Mouse (Mus musculus) stomach, postnatal 0 days (tissue): Measurements from ENCODE around the gene Alkbh4. TPM values are rescaled to one million over a fixed set of nuclear protein-coding genes. Genes with fewer than 3 reads are reported as not detected.

Experiments used
- ATAC-seq: fragments of 200-750 bp; cut with Nextera tagmentation; 2 replicates; pipeline ENCODE4 v1.8.0; 2017; ENCODE audit not compliant: low FRiP score, low TSS enrichment
- DNase-seq: peaks from one replicate; pipeline ENCODE4 v3.0.0-alpha.2; 2016; ENCODE audit warnings: low spot score
- H3K27ac ChIP-seq: fragments of 300-500 bp; sonication (generic); replicated peaks from 2 replicates; pipeline ENCODE4 v1.5.1; 2014; ENCODE audit warnings: mild to moderate bottlenecking, control low read depth
- H3K27me3 ChIP-seq: fragments of 300-500 bp; sonication (generic); 2 replicates; pipeline ENCODE4 v1.6.1; 2014; ENCODE audit warnings: low read length; ENCODE audit not compliant: control insufficient read depth, insufficient read depth
- H3K36me3 ChIP-seq: fragments of 300-500 bp; sonication (generic); 2 replicates; pipeline ENCODE4 v1.6.1; 2014; ENCODE audit warnings: low read length, mixed read lengths; ENCODE audit not compliant: control insufficient read depth, insufficient read depth
- H3K4me1 ChIP-seq: fragments of 300-500 bp; sonication (generic); replicated peaks from 2 replicates; pipeline ENCODE4 v1.6.1; 2014; ENCODE audit warnings: antibody characterized with exemption; ENCODE audit not compliant: control insufficient read depth, insufficient read depth
- H3K4me2 ChIP-seq: fragments of 300-500 bp; sonication (generic); replicated peaks from 2 replicates; pipeline ENCODE4 v1.6.1; 2014; ENCODE audit warnings: low read depth, mild to moderate bottlenecking, control low read depth, moderate library complexity
- H3K4me3 ChIP-seq: fragments of 300-500 bp; sonication (generic); 2 replicates; pipeline ENCODE4 v1.5.1; 2014; ENCODE audit warnings: low read depth, low read length, control low read depth
- H3K9ac ChIP-seq: fragments of 300-500 bp; sonication (generic); 2 replicates; pipeline ENCODE4 v1.6.1; 2014; ENCODE audit warnings: mild to moderate bottlenecking, low read length, control low read depth, mixed read lengths
- H3K9me3 ChIP-seq: fragments of 300-500 bp; sonication (generic); 2 replicates; pipeline ENCODE4 v1.6.1; 2016; ENCODE audit warnings: low read length; ENCODE audit not compliant: control insufficient read depth
- CTCF ChIP-seq: IDR thresholded peaks from 2 replicates; pipeline ENCODE4 v1.5.1; 2016; ENCODE audit warnings: antibody characterized with exemption, low read depth, mild to moderate bottlenecking, moderate library complexity
- EP300 ChIP-seq: optimal IDR thresholded peaks from 2 replicates; pipeline ENCODE3; 2016; ENCODE audit warnings: antibody characterized with exemption
- WGBS: fragments of 180-500 bp; shearing (Covaris S2); extraction: QIAGEN DNeasy Blood & Tissue Kit; methylation state at CpG from one replicate; pipeline ENCODE4 v1.1.7; 2014; 5-methylcytosine and 5-hydroxymethylcytosine counted together
- polyA plus RNA-seq: library from polyadenylated mRNA; unstranded; fragments of >200 nt; fragmentation: Nextera tagmentation; extraction: Ambion mirVana; gene quantifications from 2 replicates; pipeline ENCODE4 v1.2.1, GENCODE M21; 2015

The Alkbh4 gene
- polyA plus RNA-seq, 1 experiment from 2014 or later = 9.4 TPM

DNA sequence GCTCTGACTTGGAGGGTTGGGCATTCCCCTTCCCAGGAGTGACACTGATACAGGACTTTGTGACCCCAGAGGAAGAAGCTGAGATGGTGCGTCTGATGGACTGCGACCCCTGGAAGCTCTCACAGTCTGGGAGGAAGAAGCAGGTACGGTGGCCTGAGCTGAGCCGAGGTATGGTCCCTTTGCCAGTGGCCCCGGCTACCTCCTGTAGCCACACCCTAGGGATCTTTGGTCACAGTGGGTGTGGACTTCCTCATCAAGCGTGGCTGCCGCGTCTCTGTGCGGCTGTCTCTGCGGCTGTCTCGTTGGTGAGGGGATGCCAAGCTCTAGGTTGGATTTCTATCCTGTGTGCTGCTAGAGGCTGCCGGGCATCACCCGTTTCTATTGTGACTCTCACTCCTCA lies 3.4 kb downstream of the Alkbh4 start:
- no peak overlapping the region for H3K9ac ChIP-seq
- H3K4me1 ChIP-seq = 0 out of 2 replicates have a peak, but pooled peaks cover 3% of the 10 kb centered on the region
- ATAC-seq (no peak), DNase-seq (no peak)
- no peak for TF ChIP-seq EP300
- no peak for TF ChIP-seq CTCF
- no peak overlapping the region for H3K27ac ChIP-seq
- H3K27me3 ChIP-seq = no peaks in the 10 kb centered on the region
- 88% methylated on average over 13 of the region's 13 CpGs for WGBS
- no peak overlapping the region for H3K4me3 ChIP-seq
- H3K4me2 ChIP-seq = no peak overlapping the region
- peaks cover 13% of the 10 kb centered on the region for H3K36me3 ChIP-seq
- H3K9me3 ChIP-seq = no peaks in the 10 kb centered on the region

DNA sequence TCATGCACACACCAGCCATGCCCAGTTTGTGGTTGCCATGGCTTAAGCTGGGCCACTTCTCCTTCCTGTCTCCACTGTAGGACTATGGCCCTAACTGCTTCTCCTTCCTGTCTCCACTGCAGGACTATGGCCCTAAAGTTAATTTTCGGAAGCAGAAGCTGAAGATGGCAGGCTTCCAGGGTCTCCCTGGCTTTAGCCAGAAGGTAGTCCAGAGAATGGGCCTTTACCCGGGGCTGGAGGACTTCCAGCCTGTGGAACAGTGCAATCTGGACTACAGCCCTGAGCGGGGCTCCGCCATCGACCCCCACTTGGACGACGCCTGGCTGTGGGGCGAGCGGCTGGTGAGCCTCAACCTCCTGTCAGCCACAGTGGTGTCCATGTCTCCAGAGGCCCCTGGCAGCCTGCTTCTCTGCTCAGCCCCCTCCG lies 4.1 kb downstream of the Alkbh4 start:
- WGBS = 81% methylated on average over 10 of the region's 10 CpGs
- H3K4me2 ChIP-seq = no peak overlapping the region
- no peaks in the 10 kb centered on the region for H3K27me3 ChIP-seq
- ATAC-seq = no peak
- H3K27ac ChIP-seq = no peak overlapping the region
- 0 out of 2 replicates have a peak, but pooled peaks cover 3% of the 10 kb centered on the region for H3K4me1 ChIP-seq
- no peak overlapping the region for H3K4me3 ChIP-seq
- H3K9me3 ChIP-seq = no peaks in the 10 kb centered on the region
- H3K36me3 ChIP-seq = peaks cover 13% of the 10 kb centered on the region
- DNase-seq = no peak
- TF ChIP-seq CTCF = no peak
- TF ChIP-seq EP300 = no peak
- H3K9ac ChIP-seq = no peak overlapping the region

GRCm38 (mm10) chr5:136142746-136143145 lies 6.8 kb downstream of the Alkbh4 start:
- 85% methylated on average over 5 of the region's 5 CpGs for WGBS
- Histone ChIP-seq H3K9me3 (no peaks in the 10 kb centered on the region), H3K4me2 (no peak overlapping the region), H3K27ac (no peak overlapping the region), H3K27me3 (no peaks in the 10 kb centered on the region), H3K4me3 (no peak overlapping the region), H3K36me3 (peaks cover 13% of the 10 kb centered on the region), H3K4me1 (no peaks in the 10 kb centered on the region), H3K9ac (no peak overlapping the region)
- peak; percentile 42 for TF ChIP-seq CTCF
- no peak for TF ChIP-seq EP300
- ATAC-seq (no peak), DNase-seq (no peak)

DNA sequence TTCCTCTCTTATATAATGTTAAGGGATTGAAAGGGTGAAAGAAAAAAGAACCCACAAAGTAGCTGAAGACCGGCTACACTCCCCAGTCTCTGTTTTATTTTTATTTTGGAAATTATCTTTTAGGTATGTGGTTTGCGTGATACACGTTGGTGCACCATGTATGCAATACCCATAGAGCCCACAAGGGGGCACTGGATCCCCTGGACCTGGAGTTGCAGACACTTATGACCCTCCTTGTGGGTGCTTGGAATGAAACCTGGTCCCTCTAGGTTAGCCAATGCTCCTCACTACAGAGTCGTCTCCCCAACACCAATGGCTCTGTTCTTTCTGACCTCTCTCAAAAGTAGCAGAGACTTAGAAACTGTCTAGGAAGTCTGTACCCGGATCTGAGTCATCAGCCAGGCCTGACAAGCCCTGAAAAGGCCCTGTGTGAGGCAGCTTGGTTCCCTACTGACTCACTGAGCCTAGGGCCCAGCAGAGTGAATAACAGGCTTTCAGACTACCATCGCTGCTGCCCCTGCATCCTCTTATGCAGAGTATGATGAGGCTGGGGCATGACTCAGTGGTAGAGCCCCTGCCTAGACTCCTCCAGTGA lies 7.3 kb downstream of the Alkbh4 start:
- no peak for ATAC-seq
- TF ChIP-seq CTCF = peak; percentile 47
- TF ChIP-seq EP300 = no peak
- Histone ChIP-seq H3K27ac (no peak overlapping the region), H3K4me3 (no peak overlapping the region), H3K27me3 (no peaks in the 10 kb centered on the region), H3K9me3 (no peaks in the 10 kb centered on the region), H3K4me2 (no peak overlapping the region), H3K36me3 (peaks cover 13% of the 10 kb centered on the region), H3K4me1 (no peaks in the 10 kb centered on the region), H3K9ac (no peak overlapping the region)
- WGBS = 86% methylated on average over 6 of the region's 6 CpGs
- no peak for DNase-seq

DNA sequence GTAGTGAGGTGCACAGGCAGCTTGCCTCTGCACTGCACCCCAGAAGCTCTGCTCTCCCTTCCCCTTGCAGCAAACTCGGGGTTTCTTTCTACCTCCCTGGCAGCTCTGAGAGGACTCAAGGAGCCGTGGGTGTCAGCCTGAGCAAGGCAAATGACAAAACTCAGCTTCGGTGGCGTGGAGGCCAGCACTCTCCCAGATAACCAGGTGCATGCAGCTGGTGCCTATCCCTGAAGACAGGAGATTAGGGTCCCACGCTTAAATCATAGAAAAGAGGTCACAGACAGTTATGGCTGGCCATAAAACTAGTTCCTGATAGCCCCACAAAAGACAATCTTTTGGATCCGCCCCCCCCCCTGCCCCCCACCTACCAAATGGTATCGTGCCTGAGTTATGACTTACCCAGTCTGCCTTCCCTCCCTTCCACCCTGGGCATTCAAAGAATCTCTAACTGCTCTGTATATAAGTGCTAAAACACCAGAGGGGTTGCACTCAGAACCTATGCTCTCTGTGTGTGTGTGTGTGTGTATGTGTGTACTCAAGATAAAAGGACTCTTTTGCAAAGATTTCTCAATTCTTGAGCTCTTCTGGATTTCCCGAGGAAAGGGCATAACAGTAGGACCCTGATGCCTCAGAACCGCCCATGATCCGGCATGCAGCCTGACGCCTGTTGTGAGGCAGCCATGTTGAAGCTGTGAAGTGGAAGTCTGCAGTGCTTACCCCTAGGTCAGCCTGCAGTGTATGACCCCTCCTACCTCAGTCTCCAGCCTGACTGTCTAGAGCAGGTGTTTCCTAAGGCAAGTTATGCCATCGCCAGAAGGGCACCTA lies 8.9 kb downstream of the Alkbh4 start:
- Histone ChIP-seq H3K4me1 (no peaks in the 10 kb centered on the region), H3K9me3 (no peaks in the 10 kb centered on the region), H3K27ac (no peak overlapping the region), H3K4me3 (no peak overlapping the region), H3K27me3 (no peaks in the 10 kb centered on the region), H3K4me2 (no peak overlapping the region), H3K36me3 (peaks cover 10% of the 10 kb centered on the region), H3K9ac (no peak overlapping the region)
- 47% methylated on average over 12 of the region's 12 CpGs for WGBS
- TF ChIP-seq CTCF (no peak), EP300 (no peak)
- no peak for DNase-seq
- no peak for ATAC-seq

GRCm38 (mm10) chr5:136146936-136147335 lies 11.0 kb downstream of the Alkbh4 start:
- WGBS = 81% methylated on average over 1 of the region's 1 CpGs
- Histone ChIP-seq H3K4me2 (no peak overlapping the region), H3K27me3 (no peaks in the 10 kb centered on the region), H3K9ac (no peak overlapping the region), H3K4me1 (no peaks in the 10 kb centered on the region), H3K4me3 (no peak overlapping the region), H3K36me3 (no peaks in the 10 kb centered on the region), H3K9me3 (no peaks in the 10 kb centered on the region), H3K27ac (no peak overlapping the region)
- no peak for TF ChIP-seq CTCF
- no peak for TF ChIP-seq EP300
- ATAC-seq (no peak), DNase-seq (no peak)
